Mouse (Mus musculus): ENCODE measurements at regions not wholly inside any gene's neighbourhood (a gene's known extent, or its start where the extent isn't known, plus 50 kb on each side); places are given as distances from the start of the nearest gene placed in this dataset.

GRCm38 (mm10) chr12:32306326-32306725 is 72.2 kb upstream of the Ccdc71l start:
- Histone ChIP-seq H3K4me1 (no peaks in the 10 kb centered on the region), H3K4me2 (no peak overlapping the region), H3K9me3 (no peaks in the 10 kb centered on the region), H3K9ac (no peak overlapping the region), H3K27me3 (no peaks in the 10 kb centered on the region), H3K4me3 (no peak overlapping the region), H3K36me3 (no peaks in the 10 kb centered on the region), H3K27ac (no peak overlapping the region)
- WGBS: 87% methylated on average over 4 of the region's 4 CpGs
- ATAC-seq (ENCODE audit: borderline replicate concordance, extremely low read depth, low FRiP score, low TSS enrichment): no peak

GRCm38 (mm10) chr12:32307280-32308006 is 71.1 kb upstream of the Ccdc71l start:
- Histone ChIP-seq H3K9me3 (no peaks in the 10 kb centered on the region), H3K9ac (no peak overlapping the region), H3K4me2 (no peak overlapping the region), H3K27ac (no peak overlapping the region), H3K27me3 (no peaks in the 10 kb centered on the region), H3K4me1 (no peaks in the 10 kb centered on the region), H3K36me3 (no peaks in the 10 kb centered on the region), H3K4me3 (no peak overlapping the region)
- WGBS: 54% methylated on average over 9 of the region's 9 CpGs
- peak; percentile 59; the same call in 1 of the 2 replicates for ATAC-seq (ENCODE audit: borderline replicate concordance, extremely low read depth, low FRiP score, low TSS enrichment)

- Histone ChIP-seq H3K36me3 (no peaks in the 10 kb centered on the region), H3K9ac (no peak overlapping the region), H3K27ac (no peak overlapping the region), H3K4me2 (no peak overlapping the region), H3K4me3 (no peak overlapping the region), H3K9me3 (no peaks in the 10 kb centered on the region), H3K4me1 (no peaks in the 10 kb centered on the region), H3K27me3 (no peaks in the 10 kb centered on the region)
- 95% methylated on average over 1 of the region's 1 CpGs for WGBS
- no peak for ATAC-seq (ENCODE audit: borderline replicate concordance, extremely low read depth, low FRiP score, low TSS enrichment)
Observed at GRCm38 (mm10) chr12:32315099-32315783, 63.3 kb upstream of the Ccdc71l start.

Measured in lung, embryonic 15.5 days (tissue).